Mouse (Mus musculus): ENCODE measurements around the gene Spop.

DNA sequence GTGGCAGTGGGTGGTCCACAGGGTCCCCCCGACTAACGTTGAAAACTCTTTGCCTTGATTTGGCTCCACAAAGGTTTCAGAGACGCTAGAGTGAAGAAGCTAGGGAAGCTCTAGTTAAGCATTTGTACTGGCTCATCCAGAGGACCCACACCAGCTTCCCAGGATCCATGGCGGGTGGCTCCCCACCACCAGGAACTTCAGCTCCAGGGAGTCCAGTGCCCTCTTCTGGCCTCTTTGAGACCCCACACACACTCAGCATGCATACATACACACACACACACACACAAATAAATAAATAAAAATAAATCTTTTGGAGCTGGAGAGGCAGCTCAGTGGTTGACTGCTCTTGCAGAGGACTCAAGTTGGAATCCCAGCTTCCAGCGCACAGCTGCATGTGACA lies 84.0 kb downstream of the Spop start:
- TF ChIP-seq EP300 (optimal IDR thresholded peaks at IDR 0.05) (no peak), CTCF (IDR thresholded peaks at IDR 0.05; ENCODE audit: low read depth) (no peak)
